Mouse (Mus musculus): ENCODE data around the gene Dennd1a. TPM values are rescaled to one million over a fixed set of nuclear protein-coding genes. Genes with fewer than 3 reads are reported as not detected.
A peak's percentile ranks its signal among the peaks of the same experiment; 100 is the strongest.

Gene Dennd1a
- total and polyA plus RNA-seq, 2 experiments: 13.0 to 14.5 TPM

- DNase-seq (ENCODE audit: extremely low read depth, low read depth, low spot score): no peak
- no peak for TF ChIP-seq CTCF (IDR thresholded peaks at IDR 0.05; ENCODE audit: low read depth, low read length)
- no peak for TF ChIP-seq POLR2A (IDR thresholded peaks at IDR 0.05; ENCODE audit: extremely low read depth, insufficient read depth, low read length)
- Histone ChIP-seq H3K9ac (ENCODE audit: low read depth, low read length) (no peak overlapping the region), H3K27me3 (ENCODE audit: control insufficient read depth, insufficient read depth, low read length) (no peaks in the 10 kb centered on the region), H3K4me3 (ENCODE audit: insufficient read depth, low read depth, low read length) (no peak overlapping the region), H3K4me1 (ENCODE audit: control insufficient read depth, insufficient read depth, low read length) (no peaks in the 10 kb centered on the region), H3K27ac (replicated peaks; ENCODE audit: insufficient read depth, low read depth, low read length) (no peak overlapping the region), H3K79me2 (ENCODE audit: control insufficient read depth, insufficient read depth, low read length) (no peaks in the 10 kb centered on the region), H3K36me3 (ENCODE audit: control insufficient read depth, insufficient read depth, low read length) (no peaks in the 10 kb centered on the region; the same call in 1 of the 2 replicates)
- 80% methylated on average over 6 of the region's 6 CpGs for WGBS
These were observed 314.6 kb downstream of the Dennd1a start for GRCm38 (mm10) chr2:37972621-37973020.

- no peak for DNase-seq (ENCODE audit: extremely low read depth, low read depth, low spot score)
- Histone ChIP-seq H3K4me3 (ENCODE audit: insufficient read depth, low read depth, low read length) (no peak overlapping the region), H3K9ac (ENCODE audit: low read depth, low read length) (no peak overlapping the region), H3K36me3 (ENCODE audit: control insufficient read depth, insufficient read depth, low read length) (no peaks in the 10 kb centered on the region), H3K27ac (replicated peaks; ENCODE audit: insufficient read depth, low read depth, low read length) (no peak overlapping the region), H3K4me1 (ENCODE audit: control insufficient read depth, insufficient read depth, low read length) (no peaks in the 10 kb centered on the region), H3K27me3 (ENCODE audit: control insufficient read depth, insufficient read depth, low read length) (no peaks in the 10 kb centered on the region), H3K79me2 (ENCODE audit: control insufficient read depth, insufficient read depth, low read length) (no peaks in the 10 kb centered on the region)
- 98% methylated on average over 1 of the region's 1 CpGs for WGBS
- TF ChIP-seq POLR2A (IDR thresholded peaks at IDR 0.05; ENCODE audit: extremely low read depth, insufficient read depth, low read length): no peak
- no peak for TF ChIP-seq CTCF (IDR thresholded peaks at IDR 0.05; ENCODE audit: low read depth, low read length)
These were observed 315.5 kb downstream of the Dennd1a start for GRCm38 (mm10) chr2:37971726-37972125.

DNA sequence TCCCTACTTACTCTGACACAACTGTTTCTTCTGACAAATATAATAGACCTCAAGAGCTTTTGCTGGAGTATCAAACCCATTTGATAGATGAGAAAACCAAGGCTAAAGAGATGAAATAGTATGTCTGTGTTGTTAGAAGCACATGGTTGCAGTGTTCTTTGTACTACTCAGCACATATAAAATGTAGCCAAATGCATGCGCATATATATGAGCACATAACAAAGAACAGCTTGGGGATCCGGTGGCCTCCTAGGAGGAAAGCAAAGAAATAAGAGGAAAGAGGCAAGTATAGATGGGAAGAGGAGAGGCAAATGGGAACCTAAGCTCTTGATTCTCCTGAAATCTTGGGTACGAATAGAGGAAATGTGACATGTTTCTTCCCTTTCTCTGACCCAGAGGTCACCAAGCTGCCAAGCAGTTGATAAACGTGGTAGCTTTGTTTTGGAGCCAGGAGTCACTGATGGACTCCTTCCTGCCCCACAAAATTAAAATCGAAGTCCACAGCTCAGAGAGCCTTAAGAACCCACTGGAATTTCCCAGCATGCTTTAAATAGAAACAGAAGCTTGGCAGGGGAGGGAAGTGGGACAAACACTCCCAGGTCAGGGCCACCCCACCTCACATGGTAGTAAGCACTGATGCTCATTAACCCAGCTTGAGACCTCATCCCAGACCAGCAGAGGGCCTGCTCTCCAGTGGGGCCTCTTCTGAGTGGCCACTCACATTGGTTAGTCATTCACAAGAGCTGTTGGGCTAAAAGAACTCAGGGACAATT, 317.3 kb downstream of the Dennd1a start:
- Histone ChIP-seq H3K27ac (replicated peaks; ENCODE audit: insufficient read depth, low read depth, low read length) (no peak overlapping the region), H3K27me3 (ENCODE audit: control insufficient read depth, insufficient read depth, low read length) (no peaks in the 10 kb centered on the region), H3K4me1 (ENCODE audit: control insufficient read depth, insufficient read depth, low read length) (no peaks in the 10 kb centered on the region), H3K4me3 (ENCODE audit: insufficient read depth, low read depth, low read length) (no peak overlapping the region), H3K79me2 (ENCODE audit: control insufficient read depth, insufficient read depth, low read length) (no peaks in the 10 kb centered on the region), H3K9ac (ENCODE audit: low read depth, low read length) (no peak overlapping the region), H3K36me3 (ENCODE audit: control insufficient read depth, insufficient read depth, low read length) (no peaks in the 10 kb centered on the region)
- WGBS: 61% methylated on average over 5 of the region's 5 CpGs
- peak; percentile 17 for DNase-seq (ENCODE audit: extremely low read depth, low read depth, low spot score)
- no peak for TF ChIP-seq POLR2A (IDR thresholded peaks at IDR 0.05; ENCODE audit: extremely low read depth, insufficient read depth, low read length)
- peak; percentile 13; the same call in 1 of the 2 replicates for TF ChIP-seq CTCF (IDR thresholded peaks at IDR 0.05; ENCODE audit: low read depth, low read length)

- 94% methylated on average over 4 of the region's 4 CpGs for WGBS
- TF ChIP-seq CTCF (IDR thresholded peaks at IDR 0.05; ENCODE audit: low read depth, low read length) (no peak), POLR2A (IDR thresholded peaks at IDR 0.05; ENCODE audit: extremely low read depth, insufficient read depth, low read length) (no peak)
- Histone ChIP-seq H3K4me1 (ENCODE audit: control insufficient read depth, insufficient read depth, low read length) (no peaks in the 10 kb centered on the region), H3K27ac (replicated peaks; ENCODE audit: insufficient read depth, low read depth, low read length) (no peak overlapping the region), H3K27me3 (ENCODE audit: control insufficient read depth, insufficient read depth, low read length) (no peaks in the 10 kb centered on the region), H3K4me3 (ENCODE audit: insufficient read depth, low read depth, low read length) (no peak overlapping the region), H3K9ac (ENCODE audit: low read depth, low read length) (no peak overlapping the region), H3K79me2 (ENCODE audit: control insufficient read depth, insufficient read depth, low read length) (no peaks in the 10 kb centered on the region), H3K36me3 (ENCODE audit: control insufficient read depth, insufficient read depth, low read length) (peaks cover 6% of the 10 kb centered on the region)
- no peak for DNase-seq (ENCODE audit: extremely low read depth, low read depth, low spot score)
These were observed 322.7 kb downstream of the Dennd1a start for GRCm38 (mm10) chr2:37964534-37964933.

GRCm38 (mm10) chr2:37963362-37963761, 323.8 kb downstream of the Dennd1a start:
- WGBS: 39% methylated on average over 4 of the region's 4 CpGs
- TF ChIP-seq POLR2A (IDR thresholded peaks at IDR 0.05; ENCODE audit: extremely low read depth, insufficient read depth, low read length): no peak
- no peak for TF ChIP-seq CTCF (IDR thresholded peaks at IDR 0.05; ENCODE audit: low read depth, low read length)

GRCm38 (mm10) chr2:37948424-37948823, 338.8 kb downstream of the Dennd1a start:
- Histone ChIP-seq H3K36me3 (ENCODE audit: control insufficient read depth, insufficient read depth, low read length) (no peaks in the 10 kb centered on the region), H3K4me3 (ENCODE audit: insufficient read depth, low read depth, low read length) (no peak overlapping the region), H3K9ac (ENCODE audit: low read depth, low read length) (no peak overlapping the region), H3K4me1 (ENCODE audit: control insufficient read depth, insufficient read depth, low read length) (no peaks in the 10 kb centered on the region), H3K27me3 (ENCODE audit: control insufficient read depth, insufficient read depth, low read length) (no peaks in the 10 kb centered on the region), H3K79me2 (ENCODE audit: control insufficient read depth, insufficient read depth, low read length) (no peaks in the 10 kb centered on the region), H3K27ac (replicated peaks; ENCODE audit: insufficient read depth, low read depth, low read length) (no peak overlapping the region)
- TF ChIP-seq CTCF (IDR thresholded peaks at IDR 0.05; ENCODE audit: low read depth, low read length): peak; percentile 54
- no peak for TF ChIP-seq POLR2A (IDR thresholded peaks at IDR 0.05; ENCODE audit: extremely low read depth, insufficient read depth, low read length)
- WGBS: 33% methylated on average over 2 of the region's 2 CpGs
- peak; percentile 21 for DNase-seq (ENCODE audit: extremely low read depth, low read depth, low spot score)

More at GRCm38 (mm10) chr2:37963362-37963761, 323.8 kb downstream of the Dennd1a start:
- DNase-seq (ENCODE audit: extremely low read depth, low read depth, low spot score): no peak
- Histone ChIP-seq H3K4me1 (ENCODE audit: control insufficient read depth, insufficient read depth, low read length) (no peaks in the 10 kb centered on the region), H3K4me3 (ENCODE audit: insufficient read depth, low read depth, low read length) (no peak overlapping the region), H3K36me3 (ENCODE audit: control insufficient read depth, insufficient read depth, low read length) (peaks cover 6% of the 10 kb centered on the region), H3K27ac (replicated peaks; ENCODE audit: insufficient read depth, low read depth, low read length) (no peak overlapping the region), H3K79me2 (ENCODE audit: control insufficient read depth, insufficient read depth, low read length) (no peaks in the 10 kb centered on the region), H3K9ac (ENCODE audit: low read depth, low read length) (no peak overlapping the region), H3K27me3 (ENCODE audit: control insufficient read depth, insufficient read depth, low read length) (no peaks in the 10 kb centered on the region)

All from liver, adult 2 months (tissue).